Mouse (Mus musculus) v-Abl transformed pro-B cells (cell line): ENCODE measurements around the gene Dab2ip.

ENCODE experiments used
- in situ Hi-C, 2 experiments: fragments of 400-800 bp; cut with MboI; formaldehyde crosslinking; loops; one replicate each; pipeline ENCODE4 v1.15.1; 2025; ENCODE audit not compliant: unreplicated experiment in 2 of 2

Dab2ip gene

GRCm38 (mm10) chr2:35696193-35696541 lies 138.1 kb downstream of the Dab2ip start:
- in situ Hi-C loops: no loop called here

GRCm38 (mm10) chr2:35696542-35697391 lies 138.7 kb downstream of the Dab2ip start:
- in situ Hi-C loops: no loop called here

- in situ Hi-C loops: no loop called here
Measured at GRCm38 (mm10) chr2:35697768-35698167, 139.7 kb downstream of the Dab2ip start.

GRCm38 (mm10) chr2:35700966-35701365 lies 142.9 kb downstream of the Dab2ip start:
- in situ Hi-C loops: no loop called here

- in situ Hi-C loops: no loop called here
Measured at GRCm38 (mm10) chr2:35702001-35702400, 143.9 kb downstream of the Dab2ip start.

- in situ Hi-C loops: no loop called here
Measured at GRCm38 (mm10) chr2:35702608-35703007, 144.5 kb downstream of the Dab2ip start.

- in situ Hi-C loops: no loop called here
Measured at GRCm38 (mm10) chr2:35703241-35703640, 145.2 kb downstream of the Dab2ip start.

GRCm38 (mm10) chr2:35712611-35713010 lies 154.5 kb downstream of the Dab2ip start:
- in situ Hi-C loops: no loop called here

GRCm38 (mm10) chr2:35713460-35713859 lies 155.4 kb downstream of the Dab2ip start:
- in situ Hi-C loops: no loop called here

- in situ Hi-C loops: loop anchor here (5.0 kb wide), 3 partner anchors 62 to 193 kb away; no protein-coding TSS in a partner anchor
Measured at GRCm38 (mm10) chr2:35714742-35715167, 156.7 kb downstream of the Dab2ip start.

GRCm38 (mm10) chr2:35715485-35715884 lies 157.4 kb downstream of the Dab2ip start:
- in situ Hi-C loops: loop anchor here (5.0 kb wide), 3 partner anchors 63 to 192 kb away; no protein-coding TSS in a partner anchor

- in situ Hi-C loops: loop anchor here (5.0 kb wide), 3 partner anchors 64 to 191 kb away; no protein-coding TSS in a partner anchor
Measured at GRCm38 (mm10) chr2:35716175-35716574, 158.1 kb downstream of the Dab2ip start.

GRCm38 (mm10) chr2:35718003-35718500 lies 160.0 kb downstream of the Dab2ip start:
- in situ Hi-C loops: loop anchor here (5.0 kb wide), 3 partner anchors 66 to 189 kb away; no protein-coding TSS in a partner anchor

- in situ Hi-C loops: loop anchor here (5.0 kb wide), 3 partner anchors 66 to 189 kb away; no protein-coding TSS in a partner anchor
Measured at GRCm38 (mm10) chr2:35718662-35719061, 160.6 kb downstream of the Dab2ip start.

- in situ Hi-C loops: loop anchor here (5.0 kb wide), 3 partner anchors 67 to 188 kb away; no protein-coding TSS in a partner anchor
Measured at GRCm38 (mm10) chr2:35719230-35720005, 161.4 kb downstream of the Dab2ip start.

- in situ Hi-C loops: no loop called here
Measured at GRCm38 (mm10) chr2:35720104-35720503, 162.0 kb downstream of the Dab2ip start.

- in situ Hi-C loops: no loop called here
Measured at GRCm38 (mm10) chr2:35720550-35720949, 162.5 kb downstream of the Dab2ip start.

GRCm38 (mm10) chr2:35720956-35721355 lies 162.9 kb downstream of the Dab2ip start:
- in situ Hi-C loops: no loop called here

GRCm38 (mm10) chr2:35722821-35723220 lies 164.8 kb downstream of the Dab2ip start:
- in situ Hi-C loops: no loop called here

GRCm38 (mm10) chr2:35723267-35723666 lies 165.2 kb downstream of the Dab2ip start:
- in situ Hi-C loops: no loop called here

GRCm38 (mm10) chr2:35723691-35724090 lies 165.6 kb downstream of the Dab2ip start:
- in situ Hi-C loops: no loop called here
